Mouse (Mus musculus) neural tube, embryonic 15.5 days (tissue): ENCODE measurements at regions not wholly inside any gene's neighbourhood (a gene's known extent, or its start where the extent isn't known, plus 50 kb on each side); places are given as distances from the start of the nearest gene placed in this dataset.

Source experiments
- ATAC-seq: fragments of 200-750 bp; cut with Nextera tagmentation; 2 replicates; pipeline ENCODE4 v1.8.0; 2017; ENCODE audit warnings: mild to moderate bottlenecking, moderate TSS enrichment, moderate library complexity; ENCODE audit not compliant: low FRiP score
- H3K27ac ChIP-seq: fragments of 300-500 bp; sonication (generic); replicated peaks from 2 replicates; pipeline ENCODE4 v1.5.1; 2015; ENCODE audit warnings: mild to moderate bottlenecking, inconsistent platforms
- H3K27me3 ChIP-seq: fragments of 300-500 bp; sonication (generic); replicated peaks from 2 replicates; pipeline ENCODE4 v1.6.1; 2015; ENCODE audit warnings: inconsistent platforms
- H3K36me3 ChIP-seq: fragments of 300-500 bp; sonication (generic); 2 replicates; pipeline ENCODE4 v1.6.1; 2015; ENCODE audit warnings: inconsistent platforms
- H3K4me1 ChIP-seq: fragments of 300-500 bp; sonication (generic); 2 replicates; pipeline ENCODE4 v1.6.1; 2015; ENCODE audit warnings: inconsistent platforms
- H3K4me2 ChIP-seq: fragments of 300-500 bp; sonication (generic); 2 replicates; pipeline ENCODE4 v1.6.1; 2015; ENCODE audit warnings: inconsistent platforms, mild to moderate bottlenecking, moderate library complexity
- H3K4me3 ChIP-seq: fragments of 300-500 bp; sonication (generic); replicated peaks from 2 replicates; pipeline ENCODE4 v1.5.1; 2015; ENCODE audit warnings: mild to moderate bottlenecking, inconsistent platforms
- H3K9ac ChIP-seq: fragments of 300-500 bp; sonication (generic); replicated peaks from 2 replicates; pipeline ENCODE4 v1.6.1; 2015; ENCODE audit warnings: mild to moderate bottlenecking, inconsistent platforms
- H3K9me3 ChIP-seq: fragments of 300-500 bp; sonication (generic); replicated peaks from 2 replicates; pipeline ENCODE4 v1.6.1; 2016; ENCODE audit warnings: inconsistent platforms
- WGBS: fragments of 180-500 bp; shearing (Covaris S2); methylation state at CpG from one replicate; pipeline ENCODE4 v1.1.7; 2015; ENCODE audit warnings: mixed read lengths; 5-methylcytosine and 5-hydroxymethylcytosine counted together

DNA sequence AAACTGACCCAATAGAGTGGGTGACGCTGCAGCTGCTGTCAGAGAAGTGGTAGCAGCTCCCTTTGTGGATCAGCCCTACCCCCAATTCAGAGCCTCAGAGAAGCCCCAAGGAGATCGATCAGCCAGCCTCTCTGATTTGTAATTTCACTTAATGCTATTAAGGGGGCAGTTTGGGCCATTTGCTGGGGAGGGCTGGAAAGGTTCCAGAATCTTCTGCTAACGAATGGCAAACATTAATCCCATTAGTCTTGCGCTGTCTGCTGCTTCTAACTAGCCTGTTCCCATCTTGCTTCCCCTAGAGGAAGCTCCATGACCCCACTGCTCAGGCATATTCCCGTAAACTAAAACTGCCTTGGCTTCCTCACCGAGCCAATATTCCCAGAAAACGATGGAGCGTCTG is 59.9 kb upstream of the Lrrn2 start:
- 40% methylated on average over 8 of the region's 8 CpGs for WGBS
- H3K4me1 ChIP-seq = peaks cover 28% of the 10 kb centered on the region
- no peak overlapping the region for H3K9ac ChIP-seq
- H3K9me3 ChIP-seq = no peaks in the 10 kb centered on the region
- H3K27me3 ChIP-seq = no peaks in the 10 kb centered on the region
- H3K4me2 ChIP-seq = no peak overlapping the region
- ATAC-seq = no peak
- H3K27ac ChIP-seq = 0 out of 2 replicates have a peak overlapping the region, but pooled peaks have one; percentile 11
- H3K4me3 ChIP-seq = no peak overlapping the region
- H3K36me3 ChIP-seq = no peaks in the 10 kb centered on the region

DNA sequence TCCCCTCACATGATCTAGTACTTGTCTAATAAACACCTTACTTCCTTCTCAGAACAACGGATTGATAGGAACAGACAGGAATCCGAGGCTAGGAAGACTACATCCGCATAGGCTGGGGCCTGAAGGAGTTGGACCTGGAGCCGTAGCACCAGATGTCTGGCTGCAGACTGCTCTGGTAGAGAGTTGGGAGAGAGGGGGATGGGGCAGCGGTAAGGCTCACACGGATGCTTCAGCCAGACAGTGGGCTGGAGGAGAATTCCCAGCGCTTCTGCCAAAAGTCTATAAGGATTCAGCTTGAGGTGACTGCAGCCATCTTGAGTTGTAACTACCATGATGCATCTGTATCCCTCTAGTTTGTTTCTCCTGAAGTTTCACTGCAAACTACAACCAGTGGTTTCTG is 61.8 kb upstream of the Lrrn2 start:
- no peaks in the 10 kb centered on the region for H3K36me3 ChIP-seq
- 51% methylated on average over 7 of the region's 7 CpGs for WGBS
- no peak for ATAC-seq

GRCm38 (mm10) chr1:132817366-132817765 is 62.7 kb upstream of the Lrrn2 start:
- no peak overlapping the region for H3K9ac ChIP-seq
- no peak overlapping the region for H3K27ac ChIP-seq
- H3K4me2 ChIP-seq = no peak overlapping the region
- ATAC-seq = no peak
- H3K4me1 ChIP-seq = peaks cover 24% of the 10 kb centered on the region
- no peaks in the 10 kb centered on the region for H3K36me3 ChIP-seq
- H3K9me3 ChIP-seq = no peaks in the 10 kb centered on the region
- no peak overlapping the region for H3K4me3 ChIP-seq
- 75% methylated on average over 2 of the region's 2 CpGs for WGBS
- no peaks in the 10 kb centered on the region for H3K27me3 ChIP-seq

More for the DNA sequence above, 61.8 kb upstream of the Lrrn2 start:
- Histone ChIP-seq H3K4me3 (no peak overlapping the region), H3K4me1 (peaks cover 28% of the 10 kb centered on the region), H3K9ac (no peak overlapping the region), H3K27me3 (no peaks in the 10 kb centered on the region), H3K27ac (no peak overlapping the region), H3K4me2 (no peak overlapping the region), H3K9me3 (no peaks in the 10 kb centered on the region)

- 0 out of 2 replicates have a peak overlapping the region, but pooled peaks have one; percentile 15 for H3K27ac ChIP-seq
- WGBS = 34% methylated on average over 9 of the region's 9 CpGs
- H3K4me2 ChIP-seq = no peak overlapping the region
- H3K9ac ChIP-seq = no peak overlapping the region
- H3K27me3 ChIP-seq = no peaks in the 10 kb centered on the region
- H3K36me3 ChIP-seq = no peaks in the 10 kb centered on the region
- no peak for ATAC-seq
- no peaks in the 10 kb centered on the region for H3K9me3 ChIP-seq
- H3K4me1 ChIP-seq = peaks cover 12% of the 10 kb centered on the region
- H3K4me3 ChIP-seq = no peak overlapping the region
Measured at GRCm38 (mm10) chr1:132805543-132805942, 63.9 kb upstream of the Nfasc start.

GRCm38 (mm10) chr1:132803842-132804241 is 62.2 kb upstream of the Nfasc start:
- Histone ChIP-seq H3K27me3 (no peaks in the 10 kb centered on the region), H3K27ac (no peak overlapping the region), H3K4me2 (no peak overlapping the region), H3K9ac (no peak overlapping the region), H3K9me3 (no peaks in the 10 kb centered on the region), H3K4me1 (peaks cover 24% of the 10 kb centered on the region), H3K4me3 (no peak overlapping the region), H3K36me3 (no peaks in the 10 kb centered on the region)
- WGBS = 78% methylated on average over 9 of the region's 9 CpGs
- ATAC-seq = no peak

DNA sequence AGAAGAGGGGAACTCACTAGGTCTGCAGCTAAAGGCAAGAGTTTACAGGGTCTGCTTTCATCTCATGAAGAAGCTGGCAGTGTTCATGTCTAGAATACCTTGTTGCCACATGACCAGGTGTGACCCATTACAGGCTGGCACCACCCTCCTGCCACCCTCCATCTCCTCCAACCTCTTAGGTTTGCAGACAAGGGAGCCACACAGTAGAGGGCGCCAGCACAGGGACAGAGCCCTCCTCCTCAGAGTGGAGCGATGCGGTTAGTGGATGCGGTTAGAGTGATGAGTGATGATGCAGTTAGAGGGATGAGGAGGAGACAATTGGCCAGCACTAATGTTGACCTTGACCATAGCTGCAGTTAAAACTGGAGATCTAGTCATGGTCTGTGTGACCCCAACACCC is 60.8 kb upstream of the Nfasc start:
- no peaks in the 10 kb centered on the region for H3K27me3 ChIP-seq
- no peak overlapping the region for H3K27ac ChIP-seq
- H3K36me3 ChIP-seq = no peaks in the 10 kb centered on the region
- H3K9me3 ChIP-seq = no peaks in the 10 kb centered on the region
- 38% methylated on average over 4 of the region's 4 CpGs for WGBS
- no peak for ATAC-seq
- H3K4me1 ChIP-seq = peaks cover 24% of the 10 kb centered on the region
- H3K4me3 ChIP-seq = no peak overlapping the region
- H3K9ac ChIP-seq = no peak overlapping the region
- no peak overlapping the region for H3K4me2 ChIP-seq

- ATAC-seq = 0 out of 2 replicates have a peak, but pooled peaks have one; percentile 41
- no peaks in the 10 kb centered on the region for H3K36me3 ChIP-seq
- H3K4me3 ChIP-seq = no peak overlapping the region
- peak overlapping the region; percentile 15 for H3K4me2 ChIP-seq
- H3K27me3 ChIP-seq = no peaks in the 10 kb centered on the region
- WGBS = 3% methylated on average over 9 of the region's 9 CpGs
- H3K9ac ChIP-seq = no peak overlapping the region
- no peaks in the 10 kb centered on the region for H3K9me3 ChIP-seq
- peaks cover 15% of the 10 kb centered on the region for H3K4me1 ChIP-seq
- H3K27ac ChIP-seq = no peak overlapping the region
Measured at GRCm38 (mm10) chr1:132800285-132800684, 58.7 kb upstream of the Nfasc start.

DNA sequence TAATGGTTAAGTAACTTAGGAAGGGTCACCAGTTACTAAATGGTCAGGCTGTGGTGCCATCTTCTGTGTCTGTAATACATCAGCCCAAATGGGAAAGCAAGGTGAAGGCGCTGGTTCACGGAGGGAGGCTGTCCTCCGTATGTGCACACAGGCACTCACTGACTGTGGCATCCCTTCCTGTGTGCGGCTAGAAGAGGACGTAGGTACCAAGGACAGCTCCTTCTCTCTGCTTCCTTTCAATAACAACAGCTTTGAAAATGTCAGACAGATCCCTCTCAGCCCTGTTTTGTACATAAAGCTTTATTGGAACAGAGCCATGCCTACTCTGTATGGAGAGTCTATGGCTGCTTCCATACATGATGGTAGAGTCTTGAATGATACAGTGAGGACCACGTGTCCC is 57.7 kb upstream of the Nfasc start:
- 14% methylated on average over 6 of the region's 6 CpGs for WGBS
- H3K4me3 ChIP-seq = no peak overlapping the region
- H3K4me1 ChIP-seq = peaks cover 15% of the 10 kb centered on the region
- H3K27ac ChIP-seq = no peak overlapping the region
- H3K9ac ChIP-seq = no peak overlapping the region
- no peak for ATAC-seq
- H3K36me3 ChIP-seq = no peaks in the 10 kb centered on the region
- no peaks in the 10 kb centered on the region for H3K27me3 ChIP-seq
- H3K4me2 ChIP-seq = no peak overlapping the region
- H3K9me3 ChIP-seq = no peaks in the 10 kb centered on the region

GRCm38 (mm10) chr1:132794462-132794861 is 52.9 kb upstream of the Nfasc start:
- H3K9ac ChIP-seq = no peak overlapping the region
- no peak overlapping the region for H3K27ac ChIP-seq
- no peaks in the 10 kb centered on the region for H3K27me3 ChIP-seq
- H3K9me3 ChIP-seq = no peaks in the 10 kb centered on the region
- no peak overlapping the region for H3K4me2 ChIP-seq
- ATAC-seq = no peak
- no peaks in the 10 kb centered on the region for H3K36me3 ChIP-seq
- no peak overlapping the region for H3K4me3 ChIP-seq
- H3K4me1 ChIP-seq = peaks cover 1% of the 10 kb centered on the region; the same call in 1 of the 2 replicates
- WGBS = 97% methylated on average over 1 of the region's 1 CpGs
